Mouse (Mus musculus) lung, adult 18-20 months (tissue): ENCODE measurements around the gene Tmed1.
A peak's percentile ranks its signal among the peaks of the same experiment; 100 is the strongest.
"Not testable (repeated sequence)": the region's sequence is repeated elsewhere in the genome, so short reads cannot be mapped to it uniquely, and the experiment has no call there.

Experiments used
- DNase-seq, 2 experiments: peaks; one replicate each; pipeline ENCODE4 v3.0.0; 2022; ENCODE audit warnings: mixed read lengths in 2 of 2

The Tmed1 gene

GRCm38 (mm10) chr9:21464565-21464928 lies 45.5 kb downstream of the Tmed1 start:
- DNase-seq, result not testable (repeated sequence)

- no peak for DNase-seq
Measured at GRCm38 (mm10) chr9:21463766-21464564, 46.1 kb downstream of the Tmed1 start.

- DNase-seq, result peak; percentile 75 to 83
Measured at GRCm38 (mm10) chr9:21463138-21463590, 46.9 kb downstream of the Tmed1 start.

GRCm38 (mm10) chr9:21460400-21460940 lies 49.6 kb downstream of the Tmed1 start:
- DNase-seq, result no peak

- no peak for DNase-seq
Measured at GRCm38 (mm10) chr9:21458821-21459220, 51.2 kb downstream of the Tmed1 start.
